Mouse (Mus musculus) splenic B cell, adult 2 months (primary cell): ENCODE results near the gene Spata48.

Experiments
- DNase-seq: peaks from one replicate; pipeline ENCODE4 v3.0.0-alpha.2; 2011; ENCODE audit warnings: low read depth, low spot score
- H3K27me3 ChIP-seq: 2 replicates; pipeline ENCODE4 v1.6.1; 2012; ENCODE audit warnings: mild to moderate bottlenecking, low read length, moderate library complexity, mixed read lengths; ENCODE audit not compliant: control insufficient read depth, poor library complexity, insufficient read depth, severe bottlenecking
- H3K36me3 ChIP-seq: 2 replicates; pipeline ENCODE4 v1.6.1; 2012; ENCODE audit warnings: mild to moderate bottlenecking, low read length, moderate library complexity, mixed read lengths; ENCODE audit not compliant: control insufficient read depth, poor library complexity, insufficient read depth, severe bottlenecking

Gene Spata48

DNA sequence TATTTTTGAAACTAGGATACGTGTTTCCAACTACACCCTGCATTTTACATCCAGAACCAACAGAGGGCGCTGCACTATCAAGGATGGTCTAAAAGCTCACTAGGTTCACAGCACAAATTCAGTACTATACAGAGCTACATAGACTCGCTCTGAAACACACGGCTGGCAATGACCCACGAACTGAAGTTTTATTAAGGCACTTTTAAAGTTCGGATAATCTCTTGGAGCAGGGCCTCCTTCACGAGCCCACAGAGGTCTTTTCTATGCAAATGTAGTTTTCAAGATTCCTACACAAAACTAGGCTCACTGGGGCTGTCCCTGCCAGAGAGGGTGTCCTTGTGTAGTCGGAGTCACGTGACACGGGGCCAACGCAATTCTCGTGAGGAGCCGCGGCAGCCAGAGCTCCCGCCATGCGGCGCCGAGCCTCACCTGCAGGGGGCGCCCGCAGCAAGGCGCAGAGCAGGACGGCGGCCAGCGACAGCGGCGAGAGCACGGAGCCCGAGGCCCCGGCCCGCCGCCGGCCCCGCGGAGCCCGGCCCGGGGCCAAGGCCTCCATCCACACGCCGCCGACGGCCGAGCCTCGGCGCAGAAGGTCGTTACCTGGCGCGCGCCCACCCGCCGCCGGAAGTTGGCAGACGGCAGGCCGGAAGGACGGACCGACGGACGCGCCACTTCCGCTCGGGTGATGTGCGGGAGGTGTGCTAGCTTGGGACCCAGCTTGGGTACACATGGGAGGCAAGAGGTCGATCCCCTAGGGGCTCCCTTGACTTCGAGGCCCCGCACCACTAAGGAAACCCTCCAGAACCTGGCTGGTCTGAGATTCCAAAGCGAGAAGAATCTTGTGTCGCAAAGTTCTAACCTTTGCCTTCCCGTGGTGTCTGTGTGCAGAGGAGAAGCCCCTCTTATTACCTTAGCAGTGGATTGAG, at the start of gene Spata48, which contains the start of gene Zpbp:
Spata48 (plus strand) TSS at position 460 of the 926 bp plus-strand sequence.
Zpbp (minus strand) TSS at position 774 of the 926 bp plus-strand sequence.
- no peaks in the 10 kb centered on the region for H3K36me3 ChIP-seq
- DNase-seq = peak; percentile 97
- H3K27me3 ChIP-seq = no peaks in the 10 kb centered on the region; the same call in 1 of the 2 replicates

- no peak for DNase-seq
- Histone ChIP-seq H3K36me3 (no peaks in the 10 kb centered on the region), H3K27me3 (no peaks in the 10 kb centered on the region)
Measured at GRCm38 (mm10) chr11:11414188-11414587, 47.7 kb upstream of the Spata48 start.

GRCm38 (mm10) chr11:11417356-11417755, 44.5 kb upstream of the Spata48 start:
- Histone ChIP-seq H3K36me3 (no peaks in the 10 kb centered on the region), H3K27me3 (no peaks in the 10 kb centered on the region)
- DNase-seq = no peak

- Histone ChIP-seq H3K27me3 (no peaks in the 10 kb centered on the region; the same call in 1 of the 2 replicates), H3K36me3 (no peaks in the 10 kb centered on the region)
- peak; percentile 67 for DNase-seq
Measured at GRCm38 (mm10) chr11:11455037-11455436, 6.9 kb upstream of the Spata48 start.

DNA sequence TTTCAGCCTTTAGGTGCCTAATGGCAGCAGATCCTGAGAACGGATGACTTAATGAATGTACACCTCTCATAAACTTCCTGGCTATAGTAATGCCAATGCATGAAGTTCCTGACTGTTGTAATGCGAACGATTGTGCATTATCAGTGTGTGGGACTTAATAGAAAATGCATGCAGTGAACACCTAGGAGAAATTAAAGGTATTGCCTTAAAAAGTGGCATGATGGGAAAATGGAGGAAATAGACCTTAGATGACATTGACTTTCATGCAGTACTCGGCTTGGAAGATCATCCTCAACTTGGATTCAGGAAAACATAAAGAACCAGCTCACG, 632 bp downstream of the Spata48 start:
- Histone ChIP-seq H3K36me3 (no peaks in the 10 kb centered on the region), H3K27me3 (no peaks in the 10 kb centered on the region)
- DNase-seq = no peak

GRCm38 (mm10) chr11:11468924-11469323, 7.0 kb downstream of the Spata48 start:
- Histone ChIP-seq H3K36me3 (no peaks in the 10 kb centered on the region), H3K27me3 (no peaks in the 10 kb centered on the region)
- DNase-seq = no peak

- DNase-seq = no peak
- Histone ChIP-seq H3K36me3 (no peaks in the 10 kb centered on the region), H3K27me3 (no peaks in the 10 kb centered on the region; the same call in 1 of the 2 replicates)
Measured at GRCm38 (mm10) chr11:11484378-11484777, 22.5 kb downstream of the Spata48 start.

DNA sequence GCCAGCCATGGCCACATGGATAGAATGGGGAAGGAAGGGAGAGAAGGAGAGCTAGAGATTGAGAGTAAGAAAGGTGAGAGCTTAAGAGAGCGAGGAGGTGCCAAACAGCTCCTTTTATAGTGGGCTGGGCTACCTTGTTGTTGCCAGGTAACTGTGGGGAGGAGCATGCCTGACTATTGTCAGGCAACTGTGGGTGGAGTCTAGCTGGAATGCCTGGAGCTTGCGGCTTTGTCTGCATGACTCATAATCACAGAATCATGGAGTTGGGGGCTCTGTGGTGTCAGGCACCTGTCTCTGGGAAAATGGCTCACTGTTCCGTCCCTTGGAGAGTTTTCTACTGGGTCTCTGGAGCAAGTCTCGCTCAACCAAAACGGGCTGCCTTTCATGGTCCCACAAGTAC, 30.1 kb downstream of the Spata48 start:
- no peaks in the 10 kb centered on the region for H3K27me3 ChIP-seq
- no peak for DNase-seq

DNA sequence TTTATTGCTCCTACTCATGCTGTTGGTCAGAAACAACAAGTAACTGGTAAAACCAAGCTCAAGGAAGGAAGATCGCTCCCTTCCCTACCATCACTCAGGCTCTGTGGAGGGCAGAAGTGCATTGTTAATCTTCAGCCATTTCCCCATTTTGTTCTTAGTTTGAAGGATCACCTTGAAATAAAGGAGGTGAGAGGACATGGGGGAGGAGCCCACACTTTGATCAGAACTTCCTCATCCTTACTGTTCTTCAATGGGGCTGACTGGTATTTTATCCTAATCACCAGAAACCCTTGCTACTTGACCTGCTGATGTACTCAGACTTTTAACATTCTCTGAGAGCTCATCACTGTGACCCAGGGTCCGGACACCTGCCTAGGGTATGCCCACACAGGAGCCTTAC, 33.8 kb downstream of the Spata48 start:
- Histone ChIP-seq H3K27me3 (no peaks in the 10 kb centered on the region), H3K36me3 (no peaks in the 10 kb centered on the region)
- DNase-seq = no peak

More for the DNA sequence above, 30.1 kb downstream of the Spata48 start:
- H3K36me3 ChIP-seq = no peaks in the 10 kb centered on the region

DNA sequence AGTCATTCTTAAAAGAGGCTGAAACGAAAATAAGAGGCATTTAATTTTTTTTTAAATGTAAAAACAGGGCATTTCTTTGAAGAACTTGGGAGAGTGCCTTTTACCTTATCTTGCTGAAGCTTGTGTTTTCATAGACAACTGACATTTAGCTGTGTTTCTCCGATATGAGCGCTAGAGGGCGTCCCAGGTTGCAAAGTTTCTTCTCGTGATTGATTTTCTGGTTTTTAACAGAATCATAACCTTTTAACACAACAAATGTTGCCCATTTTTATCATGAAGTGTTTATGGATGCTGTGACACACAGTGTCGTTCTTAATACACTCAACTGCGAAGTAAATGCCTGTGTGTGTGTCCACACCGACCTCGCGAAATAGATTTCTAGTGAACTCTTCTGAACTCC, 38.0 kb downstream of the Spata48 start:
- Histone ChIP-seq H3K27me3 (no peaks in the 10 kb centered on the region), H3K36me3 (no peaks in the 10 kb centered on the region)

DNA sequence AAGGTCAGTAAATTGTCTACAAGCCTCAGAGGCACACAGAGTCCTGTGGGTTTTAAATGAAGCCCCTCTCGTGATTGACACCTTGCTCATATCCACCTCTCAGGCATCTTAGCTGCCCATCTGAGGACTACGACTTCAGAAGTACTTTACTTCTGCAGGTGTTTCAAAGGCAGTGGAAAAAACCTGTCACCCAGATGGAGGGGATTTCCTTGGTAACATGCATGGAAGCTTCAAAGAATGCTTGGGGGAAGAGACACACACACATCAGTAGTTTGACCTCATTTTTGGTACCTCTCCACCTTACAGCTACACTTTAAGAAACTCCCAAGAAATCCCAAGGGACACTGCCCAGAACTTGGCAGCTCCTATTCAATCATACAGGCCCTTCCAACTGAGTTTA, 44.3 kb downstream of the Spata48 start:
- Histone ChIP-seq H3K36me3 (no peaks in the 10 kb centered on the region), H3K27me3 (no peaks in the 10 kb centered on the region)
- peak; percentile 93 for DNase-seq

More for the DNA sequence above, 38.0 kb downstream of the Spata48 start:
- peak; percentile 82 for DNase-seq

- no peaks in the 10 kb centered on the region for H3K36me3 ChIP-seq
- H3K27me3 ChIP-seq = no peaks in the 10 kb centered on the region
- DNase-seq = no peak
Measured at GRCm38 (mm10) chr11:11509413-11509812, 47.5 kb downstream of the Spata48 start.

- Histone ChIP-seq H3K36me3 (no peaks in the 10 kb centered on the region), H3K27me3 (no peaks in the 10 kb centered on the region)
- no peak for DNase-seq
Measured at GRCm38 (mm10) chr11:11512056-11512455, 50.2 kb downstream of the Spata48 start.

- Histone ChIP-seq H3K27me3 (no peaks in the 10 kb centered on the region), H3K36me3 (no peaks in the 10 kb centered on the region)
- DNase-seq = peak; percentile 54
Measured at GRCm38 (mm10) chr11:11513008-11513799, 51.3 kb downstream of the Spata48 start.

- Histone ChIP-seq H3K27me3 (no peaks in the 10 kb centered on the region), H3K36me3 (no peaks in the 10 kb centered on the region)
- no peak for DNase-seq
Measured at GRCm38 (mm10) chr11:11514920-11515319, 53.0 kb downstream of the Spata48 start.
